Mouse (Mus musculus): ENCODE measurements around the gene Tjp1.

- no peak for TF ChIP-seq CTCF (IDR thresholded peaks at IDR 0.05; ENCODE audit: low read depth)
- no peak for TF ChIP-seq EP300 (IDR thresholded peaks at IDR 0.05; ENCODE audit: low read depth)
Observed at GRCm38 (mm10) chr7:65348540-65348939, 179.0 kb downstream of the Tjp1 start.
